Mouse (Mus musculus): ENCODE data around the gene Zfpl1.

Zfpl1 gene

GRCm38 (mm10) chr19:6101186-6101585 is 16.4 kb upstream of the Zfpl1 start:
- DNase-seq (ENCODE audit: low spot score in 2 of 2), result no peak

DNA sequence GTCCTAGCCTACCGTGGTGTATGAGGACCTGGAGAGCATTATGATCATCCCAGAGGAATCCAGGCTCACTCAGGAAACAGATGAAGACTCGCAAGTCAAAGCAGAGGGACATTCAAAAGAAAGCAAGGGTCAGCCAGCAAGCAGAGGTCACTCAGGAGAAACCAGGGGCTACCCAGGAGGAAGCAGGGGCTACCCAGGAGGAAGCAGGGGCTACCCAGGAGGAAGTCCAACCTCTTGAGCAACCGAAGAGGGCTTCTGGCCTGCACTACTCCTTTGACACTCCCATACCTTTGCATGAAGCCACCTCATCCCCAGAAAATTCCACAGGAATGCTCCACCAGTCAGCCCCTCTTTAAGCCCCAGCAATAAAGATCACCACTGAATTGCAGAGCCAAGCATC is 13.1 kb upstream of the Zfpl1 start:
- no peak for DNase-seq (ENCODE audit: low spot score in 2 of 2)

DNA sequence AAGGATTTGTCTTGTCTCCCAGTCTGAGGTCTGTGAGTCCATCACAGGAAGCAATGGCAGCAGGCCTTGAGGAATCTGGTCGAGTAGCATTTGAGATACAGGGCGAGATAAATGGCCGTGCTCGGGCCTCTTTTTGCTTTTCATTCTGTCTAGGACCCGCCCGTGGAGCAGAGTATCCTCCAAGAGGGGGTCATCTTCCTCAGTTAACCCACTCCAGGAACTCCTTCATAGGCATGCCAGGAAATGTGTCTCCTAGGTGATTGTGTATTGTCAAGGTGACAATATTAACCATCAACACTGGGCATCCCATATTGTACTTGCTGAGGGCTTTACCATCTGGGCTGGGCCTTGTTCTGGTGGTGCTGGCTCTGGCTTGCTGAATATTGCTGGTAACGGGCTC is 9.4 kb upstream of the Zfpl1 start, which contains the start of gene AC131692.1:
Gene AC131692.1 (plus strand): TSS at position 301 of the 400 bp plus-strand sequence.
- DNase-seq (ENCODE audit: low spot score in 2 of 2), result no peak

DNA sequence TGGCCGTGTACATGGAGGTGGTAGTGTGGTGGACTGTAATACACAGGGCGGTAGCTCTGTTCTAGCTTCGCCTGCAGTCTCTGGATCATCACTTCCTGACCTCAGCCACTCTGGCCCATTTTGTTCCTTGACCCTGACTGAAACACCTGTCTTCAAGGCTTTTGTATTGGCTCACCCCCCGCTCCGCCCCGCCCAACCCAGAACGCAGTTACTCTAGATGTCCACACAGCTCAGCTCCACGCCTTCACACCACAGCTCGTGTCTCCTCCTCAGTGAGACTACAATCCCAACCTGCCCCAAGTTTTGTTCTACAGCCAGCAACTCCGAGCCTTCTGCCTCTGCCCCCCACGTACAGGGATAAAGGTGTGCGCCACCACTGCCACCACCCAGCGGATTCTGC is 4.1 kb upstream of the Zfpl1 start:
- DNase-seq (ENCODE audit: low spot score in 2 of 2), result no peak

DNA sequence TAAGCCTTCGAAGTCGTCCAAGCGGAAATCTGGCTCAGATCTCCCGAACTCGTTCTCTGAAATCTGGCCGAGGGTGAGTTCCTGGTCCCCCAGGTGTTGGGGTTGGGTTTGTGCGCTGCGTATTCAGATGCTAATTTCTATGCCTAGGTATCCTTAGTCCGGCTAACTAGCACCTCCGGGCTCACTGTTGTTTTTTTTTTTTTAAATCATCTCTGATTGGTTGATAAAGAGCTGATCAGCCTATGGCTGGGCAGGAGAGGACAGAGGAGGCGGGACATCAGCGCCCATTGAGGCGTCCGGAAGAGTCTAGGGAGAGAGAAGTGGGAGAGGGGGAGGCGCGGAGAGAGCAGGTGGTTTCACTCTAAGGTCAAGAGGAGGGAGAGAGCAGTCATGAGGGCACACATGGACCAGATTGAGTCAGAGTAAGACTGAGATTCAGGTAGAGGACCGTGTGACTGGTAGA is 692 bp upstream of the Zfpl1 start:
- DNase-seq (ENCODE audit: low spot score in 2 of 2), result peak in 1 of 2 experiments; percentile 29

DNA sequence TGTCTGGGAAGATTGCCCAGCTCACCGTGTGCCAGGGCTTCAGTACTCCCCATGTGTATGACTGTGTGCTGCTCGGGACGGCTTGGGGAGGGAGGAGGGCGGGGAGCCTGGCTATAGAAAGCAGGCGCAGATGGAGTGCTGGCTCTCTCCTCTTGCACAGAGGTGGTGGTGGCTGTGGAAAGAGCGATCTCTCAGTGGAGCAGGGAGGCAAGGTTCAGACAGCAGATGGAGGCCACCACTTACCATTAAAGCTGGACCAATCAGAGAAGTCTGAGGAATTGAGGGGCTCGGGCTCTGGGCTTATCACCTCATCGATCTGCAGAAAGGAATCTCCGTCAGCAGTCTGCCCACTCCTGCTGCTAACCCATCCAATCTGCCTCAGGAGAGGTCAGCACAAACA is 2.6 kb downstream of the Zfpl1 start, which contains the start of gene Gm28374:
Gene Gm28374 (minus strand): TSS at position 101 of the 400 bp plus-strand sequence.
- no peak for DNase-seq (ENCODE audit: low spot score in 2 of 2)

GRCm38 (mm10) chr19:6079983-6080480 is 4.7 kb downstream of the Zfpl1 start, which contains the start of gene Tmem262:
Tmem262 (plus strand) TSS chr19:6080033.
- no peak for DNase-seq (ENCODE audit: low spot score in 2 of 2)

- DNase-seq (ENCODE audit: low spot score in 2 of 2), result peak; percentile 82 to 84
Measured at GRCm38 (mm10) chr19:6076564-6077393, 8.0 kb downstream of the Zfpl1 start, which contains the start of gene Vps51. Vps51 (minus strand) TSS chr19:6077231.

GRCm38 (mm10) chr19:6073889-6074288 is 10.9 kb downstream of the Zfpl1 start:
- no peak for DNase-seq (ENCODE audit: low spot score in 2 of 2)

GRCm38 (mm10) chr19:6071261-6071660 is 13.5 kb downstream of the Zfpl1 start:
- DNase-seq (ENCODE audit: low spot score in 2 of 2), result no peak

- no peak for DNase-seq (ENCODE audit: low spot score in 2 of 2)
Measured at GRCm38 (mm10) chr19:6070571-6071250, 14.0 kb downstream of the Zfpl1 start.

- no peak for DNase-seq (ENCODE audit: low spot score in 2 of 2)
Measured at GRCm38 (mm10) chr19:6069851-6070250, 14.9 kb downstream of the Zfpl1 start.

GRCm38 (mm10) chr19:6068951-6069350 is 15.8 kb downstream of the Zfpl1 start:
- no peak for DNase-seq (ENCODE audit: low spot score in 2 of 2)

GRCm38 (mm10) chr19:6067724-6068415 is 16.9 kb downstream of the Zfpl1 start, which contains the start of gene Tm7sf2:
Tm7sf2 (minus strand) TSS chr19:6068373.
- peak; percentile 86 to 93 for DNase-seq (ENCODE audit: low spot score in 2 of 2)

DNA sequence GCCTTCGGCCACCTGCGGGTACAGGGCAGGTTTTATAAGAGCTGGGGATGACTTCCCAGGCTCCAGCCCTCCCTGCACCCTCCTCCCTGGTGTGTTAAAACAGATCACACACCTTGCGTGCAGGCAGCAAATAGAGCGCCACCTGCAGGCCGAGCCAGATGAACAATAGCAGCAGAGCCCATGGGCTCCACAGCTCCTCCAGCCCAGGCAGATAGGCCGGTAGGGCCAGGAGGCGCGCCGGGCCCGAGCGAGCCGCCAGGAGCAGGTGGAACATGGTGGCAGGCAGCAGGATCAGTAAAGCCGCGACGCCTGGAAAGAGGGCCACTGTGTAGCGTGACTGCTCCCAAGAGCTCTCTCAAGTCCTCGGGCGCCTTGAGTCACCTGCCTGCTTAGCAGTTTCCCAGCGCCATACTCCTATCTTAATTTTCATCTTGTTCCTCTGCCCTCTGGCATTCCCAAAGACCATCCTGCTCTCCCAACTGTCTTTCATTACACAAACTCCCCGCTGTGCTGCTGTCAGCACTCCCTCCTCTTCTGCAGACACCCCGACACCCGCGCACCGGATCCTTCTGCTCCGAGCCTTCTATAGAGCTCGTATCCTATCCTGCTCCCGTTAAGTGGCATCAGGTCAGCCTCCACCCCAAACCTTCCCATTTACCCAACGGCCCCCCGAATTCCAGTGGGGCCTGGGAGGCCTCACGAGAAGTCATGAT is 17.6 kb downstream of the Zfpl1 start:
- peak; percentile 69 to 74 for DNase-seq (ENCODE audit: low spot score in 2 of 2)

DNA sequence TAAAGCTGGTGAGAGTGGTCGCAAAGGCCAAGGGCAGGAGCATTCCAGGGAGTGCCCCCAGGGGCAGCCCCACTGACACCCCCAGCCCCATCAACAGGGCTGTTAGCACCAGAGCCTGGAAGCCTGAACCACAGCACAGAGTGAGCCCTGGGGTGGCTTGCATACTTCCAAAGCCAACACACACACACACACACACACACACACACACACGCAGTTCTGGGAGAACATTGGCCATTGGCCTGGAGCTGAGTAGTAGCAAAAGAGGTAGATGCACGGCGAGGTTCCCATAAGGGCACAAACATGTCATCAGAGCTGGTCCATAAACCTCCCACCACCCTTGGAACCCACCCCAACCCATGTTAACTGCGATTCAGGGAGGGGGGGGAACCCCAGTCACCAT is 18.2 kb downstream of the Zfpl1 start:
- DNase-seq (ENCODE audit: low spot score in 2 of 2), result no peak

- no peak for DNase-seq (ENCODE audit: low spot score in 2 of 2)
Measured at GRCm38 (mm10) chr19:6063081-6063480, 21.7 kb downstream of the Zfpl1 start.

- no peak for DNase-seq (ENCODE audit: low spot score in 2 of 2)
Measured at GRCm38 (mm10) chr19:6062418-6062817, 22.3 kb downstream of the Zfpl1 start.

GRCm38 (mm10) chr19:6061641-6062302 is 23.0 kb downstream of the Zfpl1 start:
- no peak for DNase-seq (ENCODE audit: low spot score in 2 of 2)

- DNase-seq (ENCODE audit: low spot score in 2 of 2), result peak; percentile 91 to 95
Measured at GRCm38 (mm10) chr19:6061021-6061533, 23.7 kb downstream of the Zfpl1 start, which contains the start of gene Znhit2. Znhit2 (plus strand) TSS chr19:6061192.
